Mouse (Mus musculus) right cerebral cortex, postnatal 10 days (tissue): Measurements from ENCODE around the gene Purb.
A peak's percentile ranks its signal among the peaks of the same experiment; 100 is the strongest.
"Not testable (repeated sequence)": the region's sequence is repeated elsewhere in the genome, so short reads cannot be mapped to it uniquely, and the experiment has no call there.

Experiments
- DNase-seq, 2 experiments: peaks; one replicate each; pipeline ENCODE4 v3.0.0; 2021; ENCODE audit warnings: low spot score in 2 of 2

The Purb gene

DNA sequence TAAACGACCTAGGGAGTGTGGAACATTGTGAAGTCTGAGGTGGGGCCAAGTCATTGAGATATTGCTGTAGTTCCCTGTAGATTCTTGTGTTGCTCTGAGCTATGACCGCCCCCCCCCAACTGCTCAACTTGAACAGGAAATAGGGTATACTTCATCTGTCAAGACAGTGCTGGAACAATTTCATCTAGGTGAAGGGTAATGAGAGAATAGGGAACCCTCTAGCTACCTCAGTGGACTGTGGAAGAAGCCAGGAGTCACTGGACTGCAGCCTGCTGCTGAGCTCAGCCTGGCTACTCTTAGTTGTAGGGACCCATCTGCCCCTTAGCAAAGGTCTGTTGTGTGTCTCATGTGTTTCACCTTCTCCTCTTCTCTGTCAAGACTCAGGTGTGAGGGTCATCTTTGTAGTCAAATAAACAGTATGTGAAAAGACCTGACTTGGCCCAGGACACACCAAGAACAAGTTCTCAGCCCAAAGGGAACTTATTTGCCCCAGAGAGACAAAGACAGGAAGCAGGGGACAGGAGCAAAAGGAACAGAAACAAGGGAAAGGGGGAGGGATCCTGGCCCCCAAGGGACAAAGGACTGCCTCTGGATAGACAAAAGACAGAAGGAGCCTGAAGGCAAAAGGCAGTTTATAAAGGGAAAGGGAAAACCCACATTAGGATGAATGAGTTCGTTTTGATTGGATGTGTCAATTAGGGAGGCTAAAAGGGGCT is 8.7 kb upstream of the Purb start:
- DNase-seq = no peak

DNA sequence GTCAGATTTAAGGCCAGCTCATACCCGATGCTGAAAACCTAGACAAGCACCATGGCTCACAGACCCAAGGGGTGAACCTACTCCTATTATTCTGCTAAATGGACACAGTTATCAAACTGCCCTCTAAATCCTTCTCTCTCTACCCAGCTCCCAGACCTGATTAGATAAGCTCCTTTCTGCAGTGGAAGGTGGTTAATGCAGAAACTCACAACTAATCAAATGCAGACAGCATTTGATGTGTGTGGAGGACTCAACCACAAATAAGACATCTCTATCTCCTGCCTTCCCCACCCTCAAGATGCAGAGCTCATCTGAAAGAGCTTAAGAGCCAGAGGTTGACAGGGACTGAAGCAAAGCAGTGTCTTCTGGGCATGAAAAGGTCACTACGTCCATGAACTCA is 7.4 kb upstream of the Purb start:
- no peak for DNase-seq

DNA sequence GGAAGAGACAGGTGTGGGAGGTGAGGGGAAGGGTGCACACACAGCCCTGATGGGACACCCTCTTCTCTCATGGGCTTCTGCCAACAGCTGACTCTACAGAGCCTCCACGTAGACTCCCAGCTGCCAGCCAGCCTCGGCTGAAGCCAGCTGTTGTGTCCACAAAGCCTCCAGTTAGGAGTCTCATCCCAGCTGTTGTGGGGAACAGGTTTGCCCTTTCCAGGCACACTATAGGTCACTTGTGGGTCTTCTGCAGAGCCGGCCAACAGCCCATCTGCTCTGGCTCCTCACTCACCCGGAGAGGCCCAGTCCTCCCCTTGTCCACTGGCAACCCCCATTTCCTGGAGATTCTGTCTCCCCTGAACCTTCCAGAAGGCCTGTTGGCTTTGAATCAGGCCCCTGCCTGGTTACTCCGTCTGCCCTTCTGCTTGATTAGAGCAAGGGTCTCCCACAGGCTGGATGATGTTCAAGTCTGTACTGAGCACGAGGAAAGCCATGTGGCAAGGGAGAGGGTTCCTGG is 6.0 kb upstream of the Purb start:
- peak in 1 of 2 experiments; percentile 39 for DNase-seq

DNA sequence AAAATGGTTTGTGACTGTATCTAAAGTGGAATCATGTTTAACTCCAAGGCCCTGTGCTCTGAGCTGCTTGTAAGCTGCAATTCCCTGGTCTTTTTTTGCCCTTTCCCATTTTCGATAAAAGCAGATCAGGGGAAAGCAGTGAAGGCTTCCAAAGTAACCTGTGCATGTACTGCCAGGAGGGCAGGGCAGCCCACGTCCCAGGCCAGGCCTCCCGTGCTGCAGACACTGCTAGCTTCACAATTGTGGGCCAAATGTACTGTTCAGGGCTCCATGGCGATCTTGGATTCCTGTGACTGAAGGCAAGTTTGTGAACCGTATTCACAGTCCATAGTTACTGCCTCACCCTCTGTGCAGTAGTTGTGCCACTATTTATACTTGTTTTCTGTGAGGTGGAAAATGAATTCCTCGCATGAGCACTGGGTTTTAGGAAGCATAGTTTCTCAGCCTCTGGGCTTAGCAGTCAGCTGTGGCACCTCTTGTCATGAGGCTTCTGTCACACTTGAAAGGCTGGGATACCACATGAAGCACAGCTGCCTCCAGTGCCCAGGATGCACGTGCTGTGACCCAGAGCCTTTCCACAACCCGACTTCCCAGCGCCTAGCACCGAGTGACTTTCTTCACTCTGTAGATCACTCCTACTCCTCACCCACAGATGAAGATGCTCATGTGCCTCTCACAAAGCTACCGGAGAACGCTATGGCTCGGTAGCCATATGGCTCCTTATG is 5.1 kb upstream of the Purb start:
- no peak for DNase-seq

DNA sequence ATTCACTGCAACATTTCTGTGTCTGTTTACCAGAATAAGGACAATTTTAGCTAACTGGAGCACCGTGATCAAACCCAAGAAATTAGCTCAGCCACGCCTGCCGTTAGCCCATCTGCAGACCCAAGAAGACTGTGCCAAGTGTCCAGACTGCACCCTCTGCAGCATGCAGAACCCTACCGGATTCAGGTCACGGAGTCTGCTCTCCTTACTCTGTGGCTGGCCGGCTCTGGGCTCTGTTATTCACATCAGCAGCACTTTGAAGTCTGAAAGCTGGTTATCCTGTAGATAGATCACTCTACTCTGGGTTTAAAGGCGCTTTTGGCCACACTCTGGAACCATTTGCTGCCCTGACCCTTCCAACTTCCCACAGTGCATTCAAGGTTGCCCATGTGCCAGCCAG is 4.5 kb upstream of the Purb start:
- DNase-seq = no peak

DNA sequence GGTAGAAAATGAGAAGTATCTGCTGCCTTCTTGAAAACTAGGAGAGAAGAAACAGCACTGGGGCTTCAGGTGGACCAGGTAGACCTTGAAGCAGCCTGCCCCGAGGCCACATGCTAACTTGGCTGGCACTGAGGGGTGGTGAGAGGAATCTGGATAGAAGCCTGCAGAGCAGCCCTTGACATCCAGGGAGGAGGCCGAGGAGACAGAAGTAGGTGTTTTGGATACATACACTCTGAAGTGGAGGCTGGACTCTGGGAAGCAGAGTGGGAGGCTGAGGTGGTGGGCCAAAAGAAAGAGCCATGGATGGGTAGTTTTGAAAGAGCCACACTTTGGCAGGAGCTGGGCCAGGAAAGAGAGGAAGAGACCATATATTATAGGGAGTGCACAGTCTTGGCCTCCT is 3.5 kb upstream of the Purb start:
- DNase-seq = no peak

DNA sequence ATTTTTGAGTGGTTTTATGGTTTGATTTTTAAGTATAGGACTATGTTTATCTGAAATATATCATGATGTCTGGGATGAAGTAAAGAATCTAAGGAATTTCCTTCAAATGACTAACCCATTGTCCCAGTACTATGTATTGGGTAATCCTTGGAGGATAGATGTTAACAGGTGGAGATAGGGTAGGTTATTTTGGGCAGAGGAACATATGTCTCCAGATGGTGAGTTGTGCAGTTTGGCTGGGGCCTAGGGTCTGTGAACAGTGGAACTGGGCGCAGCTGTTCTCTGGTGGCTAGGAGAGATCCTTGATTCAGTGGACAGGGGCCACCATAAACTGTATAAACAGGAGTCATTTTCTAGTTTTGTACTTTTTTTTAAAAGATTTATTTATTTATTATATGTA is 1.6 kb upstream of the Purb start:
- DNase-seq = no peak

DNA sequence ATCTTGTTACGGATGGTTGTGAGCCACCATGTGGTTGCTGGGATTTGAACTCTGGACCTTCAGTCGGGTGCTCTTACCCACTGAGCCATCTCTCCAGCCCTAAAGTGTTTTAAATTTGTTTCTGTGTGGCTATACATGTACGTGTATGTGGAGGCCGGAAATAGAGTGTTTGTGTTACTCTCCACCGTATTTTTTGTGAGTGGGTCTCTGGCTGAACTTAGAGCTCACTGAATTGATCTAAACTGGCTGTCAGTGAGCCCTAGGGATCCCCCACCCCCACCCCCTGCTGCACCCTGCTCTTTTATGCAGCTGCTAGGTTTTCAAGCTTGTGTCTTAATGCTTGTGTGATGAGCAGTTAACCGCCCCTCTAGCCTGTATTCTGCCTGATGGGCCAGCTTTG is 1.2 kb upstream of the Purb start:
- no peak for DNase-seq

DNA sequence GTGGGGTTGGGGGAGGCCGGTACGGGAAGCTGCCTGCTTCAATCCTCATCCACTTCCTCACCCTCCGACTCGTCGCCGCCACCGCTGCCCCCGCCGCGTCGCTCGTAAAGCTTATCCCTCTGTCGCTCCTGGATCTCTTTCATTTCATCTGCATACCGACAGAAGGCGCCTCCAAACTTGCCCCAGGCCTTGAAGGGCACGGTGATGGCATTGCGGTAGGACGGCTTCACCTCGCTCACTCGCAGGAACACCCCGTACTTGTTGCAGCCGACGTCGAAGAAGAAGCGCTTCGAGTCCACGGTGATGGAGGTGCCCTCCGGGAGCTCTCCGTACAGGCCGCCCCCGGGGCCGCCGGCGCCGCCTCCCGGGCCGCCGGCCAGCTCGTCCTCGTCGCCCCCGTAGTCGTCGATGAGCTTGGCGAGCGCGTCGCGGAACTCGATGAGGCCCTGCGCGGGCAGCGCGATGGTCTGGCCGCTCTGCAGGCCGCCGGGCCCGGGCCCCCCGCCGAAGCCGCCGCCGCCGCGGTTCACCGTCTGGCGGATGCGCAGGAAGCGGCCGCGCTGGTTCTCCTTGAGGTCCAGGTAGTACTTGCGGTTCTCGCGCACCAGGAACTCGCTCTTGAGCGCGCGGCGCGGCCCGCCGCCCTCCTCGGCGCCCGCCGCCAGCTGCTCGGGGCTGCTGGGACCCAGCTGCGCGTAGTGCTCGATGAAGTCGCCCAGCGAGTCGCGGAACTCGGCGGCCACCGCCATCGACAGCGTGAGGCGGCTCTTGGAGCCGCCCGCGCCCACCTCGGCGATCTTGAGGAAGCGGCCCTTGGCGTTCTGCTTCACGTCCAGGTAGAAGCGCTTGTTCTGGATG is 614 bp downstream of the Purb start:
- DNase-seq = peak; percentile 62

DNA sequence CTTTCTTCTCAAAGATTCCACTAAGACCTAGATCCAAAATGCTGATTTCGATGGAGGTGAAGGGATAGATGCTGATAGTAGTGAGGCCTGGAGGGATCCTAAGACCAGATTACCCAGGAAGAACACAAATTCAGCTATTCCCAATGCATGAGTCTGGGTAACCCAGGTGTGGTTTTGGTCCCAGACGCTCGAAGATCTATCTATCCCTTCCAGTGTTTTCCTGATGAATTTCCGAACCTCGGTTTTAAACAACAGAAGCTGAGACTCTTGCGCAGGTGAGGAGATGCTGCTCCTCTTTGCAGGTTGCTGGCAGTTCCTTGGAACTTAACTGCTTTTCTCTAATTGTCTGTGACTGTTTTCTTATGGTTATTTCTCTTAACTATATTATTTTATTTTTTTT is 1.3 kb downstream of the Purb start:
- no peak for DNase-seq

DNA sequence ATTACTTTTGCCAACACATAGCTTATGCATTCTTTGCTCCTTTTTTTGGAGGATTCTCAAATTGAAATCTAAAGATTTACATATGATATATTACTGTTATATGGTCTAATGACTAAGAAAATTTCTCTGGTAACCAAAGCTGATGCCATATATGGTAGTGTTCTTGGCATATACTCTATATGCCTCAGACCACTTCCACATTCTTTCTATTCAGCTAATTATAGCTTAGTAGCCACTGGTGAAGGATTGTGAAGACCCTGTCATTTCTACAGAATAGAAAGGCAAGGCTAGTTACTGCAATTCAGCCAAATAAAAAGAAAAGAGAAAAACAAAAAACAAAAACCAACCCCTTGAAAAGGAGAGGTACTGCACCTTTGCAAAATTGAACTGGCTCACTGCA is 3.6 kb downstream of the Purb start:
- DNase-seq = no peak

DNA sequence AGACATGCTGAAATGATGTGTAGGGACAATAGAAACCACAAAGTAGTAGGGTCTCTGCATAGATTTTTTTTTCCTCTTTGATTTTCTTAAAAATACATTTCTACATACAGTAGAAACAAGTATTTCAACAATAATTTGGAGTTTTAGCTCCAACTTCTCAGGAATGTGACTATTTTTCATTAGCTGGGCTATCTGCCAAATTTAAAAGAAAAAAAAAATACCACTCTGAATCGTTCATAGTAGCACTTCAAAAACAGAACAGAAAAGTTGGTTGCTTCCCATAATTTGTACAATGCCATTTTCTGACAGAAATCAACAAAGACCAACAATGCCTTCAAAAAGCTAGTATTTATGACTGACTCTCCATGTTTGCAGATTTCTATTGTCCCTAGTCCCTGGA is 4.2 kb downstream of the Purb start:
- no peak for DNase-seq

DNA sequence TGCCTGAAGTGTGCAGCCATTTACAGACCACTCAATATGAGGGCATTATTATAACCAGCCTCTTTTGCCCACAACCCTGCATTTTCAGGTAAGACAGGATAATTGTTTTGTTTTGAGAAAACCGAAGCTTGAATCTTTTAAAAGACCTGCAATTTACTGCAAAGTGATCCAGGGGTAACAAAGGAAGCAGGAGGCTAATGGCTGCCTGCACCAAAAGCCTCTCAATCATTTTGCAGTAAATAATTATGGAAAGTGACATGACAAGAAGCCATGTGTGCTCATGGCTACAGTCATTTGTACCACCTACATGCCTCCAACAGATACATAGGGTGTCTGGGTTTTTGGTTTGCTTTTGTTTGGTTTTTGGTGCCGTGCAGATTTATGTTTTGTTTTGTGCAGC is 4.7 kb downstream of the Purb start:
- no peak for DNase-seq

DNA sequence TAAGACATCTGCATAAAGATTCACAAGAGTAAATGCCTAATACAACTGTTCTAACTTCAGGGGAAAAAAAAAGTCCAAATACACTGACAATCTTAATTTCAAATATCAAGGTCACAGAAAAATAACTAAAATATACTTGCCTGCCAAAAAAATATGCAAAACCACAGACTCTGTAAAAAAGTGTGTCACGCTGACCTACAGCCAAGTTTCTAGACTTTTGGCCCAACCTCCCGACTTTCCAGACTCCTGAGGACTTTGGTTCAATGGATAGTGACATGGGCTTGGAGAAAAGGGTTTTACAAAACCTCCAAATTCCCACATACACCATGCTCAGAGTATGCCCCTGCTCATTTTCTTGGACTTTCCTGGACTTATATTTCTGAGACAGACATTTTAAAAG is 7.2 kb downstream of the Purb start:
- DNase-seq = no peak

DNA sequence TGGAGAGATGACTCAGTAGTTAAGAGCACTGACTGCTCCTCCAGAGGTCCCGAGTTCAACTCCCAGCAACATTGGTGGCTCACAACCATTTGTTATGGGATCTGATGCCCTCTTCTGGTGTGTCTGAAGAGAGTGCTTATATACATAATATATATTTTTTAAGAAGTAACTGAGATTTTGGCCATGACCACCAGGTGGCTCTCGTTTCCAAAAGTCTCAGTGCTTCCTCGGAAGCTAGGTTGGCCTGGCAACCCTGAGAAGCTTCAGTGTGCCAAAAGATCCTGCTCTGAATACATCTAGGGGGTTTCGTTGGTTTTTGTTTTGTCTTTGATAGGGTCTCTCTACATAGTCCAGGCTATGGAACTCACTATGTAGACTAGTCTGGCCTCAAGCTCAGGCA is 10.6 kb downstream of the Purb start:
- DNase-seq = peak; percentile 66 to 79

DNA sequence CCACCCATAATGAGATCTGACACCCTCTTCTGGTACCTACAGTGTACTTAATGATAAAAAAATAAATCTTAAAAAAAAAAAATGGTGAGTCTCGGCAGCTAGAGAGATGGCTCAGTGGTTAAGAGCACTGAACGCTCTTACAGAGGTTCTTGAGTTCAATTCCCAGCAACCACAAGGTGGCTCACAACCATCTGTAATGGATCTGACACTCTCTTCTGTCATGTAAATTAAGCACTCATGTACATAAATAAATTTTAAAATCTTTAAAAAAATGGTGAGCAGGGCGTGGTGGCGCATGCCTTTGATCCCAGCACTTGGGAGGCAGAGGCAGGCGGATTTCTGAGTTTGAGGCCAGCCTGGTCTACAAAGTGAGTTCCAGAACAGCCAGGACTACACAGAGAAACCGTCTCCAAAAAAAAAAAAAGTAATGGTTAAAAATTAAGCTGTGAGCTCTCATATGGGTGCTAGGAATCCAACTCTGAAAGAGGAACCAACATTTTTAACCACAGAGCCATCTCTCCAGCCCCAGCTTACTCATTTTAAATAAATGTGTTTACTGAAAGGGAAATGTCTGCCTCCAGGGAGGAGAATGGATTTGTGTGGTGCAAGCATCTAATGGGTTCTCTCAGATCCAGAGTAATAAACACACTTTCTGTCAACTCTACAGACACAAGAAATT is 12.4 kb downstream of the Purb start:
- DNase-seq = no peak

DNA sequence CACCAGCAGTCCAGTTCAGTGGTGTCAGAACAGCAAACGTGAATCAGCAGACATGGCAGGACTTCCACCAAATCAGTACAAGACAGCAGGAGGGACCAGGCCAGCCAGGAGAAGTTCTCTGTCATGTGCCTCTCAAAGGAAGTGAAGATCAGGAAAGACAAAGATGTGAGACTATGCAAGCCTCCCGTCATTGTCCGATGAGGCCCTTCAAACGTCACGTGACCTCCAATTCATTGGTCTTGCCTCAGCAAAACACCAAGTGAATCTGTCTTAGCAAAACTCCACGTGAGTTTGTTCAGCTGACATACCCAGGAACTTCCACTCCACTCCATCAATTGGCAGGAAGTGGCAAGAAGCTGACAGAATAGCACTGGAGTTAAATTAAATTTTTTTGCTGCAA is 19.6 kb downstream of the Purb start:
- DNase-seq = no peak

DNA sequence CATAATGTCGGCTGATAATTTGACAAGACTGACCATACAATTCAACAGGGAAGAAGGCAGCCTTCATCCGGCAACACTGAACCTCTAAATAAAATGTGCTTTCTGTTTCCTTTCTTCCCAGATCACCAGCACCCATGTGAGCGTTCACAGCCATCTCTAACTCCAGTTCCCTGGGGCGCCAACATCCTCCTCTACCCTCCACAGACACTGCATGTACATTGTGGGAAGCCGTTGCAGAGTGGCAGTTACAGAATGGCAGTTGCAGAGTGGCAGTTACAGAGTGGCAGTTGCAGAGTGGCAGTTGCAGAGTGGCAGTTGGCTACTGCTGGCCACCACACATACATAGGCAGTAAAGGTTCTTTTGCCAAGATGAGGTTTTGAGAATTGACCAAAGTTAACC is 27.6 kb downstream of the Purb start:
- DNase-seq = not testable (repeated sequence)

DNA sequence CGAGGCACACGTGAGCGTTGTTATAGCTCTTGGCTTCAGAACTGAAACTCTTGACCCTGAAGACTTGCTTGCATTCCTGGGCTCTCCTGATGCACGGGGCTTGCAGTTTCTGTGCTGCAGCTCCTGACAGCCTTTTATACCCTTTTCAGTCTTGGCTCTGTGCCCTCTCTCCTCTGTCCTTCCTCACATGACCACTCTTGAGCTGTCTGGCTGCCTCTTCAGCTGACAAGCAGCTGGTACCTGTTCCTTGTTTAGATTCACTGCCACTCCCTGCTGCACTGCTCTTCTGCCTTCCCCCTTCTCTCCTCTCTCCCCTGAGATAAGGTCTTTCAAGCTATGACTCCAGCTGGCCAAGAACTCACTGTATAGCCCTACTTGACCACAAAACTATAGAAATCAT is 28.2 kb downstream of the Purb start:
- no peak for DNase-seq

DNA sequence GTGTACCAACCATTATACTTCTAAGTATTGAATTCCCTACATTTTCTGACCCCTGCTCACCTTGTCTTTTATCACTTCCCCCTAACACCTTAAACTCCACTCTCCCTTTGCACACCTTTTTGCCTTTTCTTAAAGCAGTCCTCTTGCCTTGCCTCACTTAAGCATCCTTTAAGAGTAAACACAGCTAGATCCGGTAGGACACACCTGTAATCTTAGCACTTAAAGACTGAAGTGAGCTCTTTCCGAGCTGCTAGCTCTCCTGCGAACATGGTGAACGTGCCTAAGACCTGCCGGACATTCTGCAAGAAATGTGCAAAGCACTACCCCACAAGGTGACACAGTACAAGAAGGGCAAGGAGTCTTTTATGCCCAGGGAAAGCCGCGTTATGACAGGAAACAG is 29.8 kb downstream of the Purb start:
- DNase-seq = no peak

DNA sequence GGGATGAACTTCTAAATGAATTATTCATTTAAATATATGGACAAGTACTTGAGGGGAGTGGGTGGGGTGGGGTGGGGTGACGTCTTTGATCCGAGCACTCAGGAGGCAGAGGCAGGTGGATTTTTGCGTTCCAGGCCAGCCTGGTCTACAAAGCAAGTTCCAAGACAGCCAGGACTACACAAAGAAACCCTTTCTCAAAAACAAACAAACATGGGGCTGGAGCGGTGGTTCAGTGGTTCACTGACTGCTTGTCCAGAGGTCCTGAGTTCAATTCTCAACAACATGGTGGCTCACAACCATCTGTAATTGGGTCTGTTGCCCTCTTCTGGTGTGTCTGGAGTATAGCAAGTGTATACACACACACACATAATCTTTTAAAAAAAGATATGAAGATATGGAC is 30.3 kb downstream of the Purb start:
- no peak for DNase-seq
